8 mouse cellular contexts compared by ENCODE assay signal in the genomic region with DNA sequence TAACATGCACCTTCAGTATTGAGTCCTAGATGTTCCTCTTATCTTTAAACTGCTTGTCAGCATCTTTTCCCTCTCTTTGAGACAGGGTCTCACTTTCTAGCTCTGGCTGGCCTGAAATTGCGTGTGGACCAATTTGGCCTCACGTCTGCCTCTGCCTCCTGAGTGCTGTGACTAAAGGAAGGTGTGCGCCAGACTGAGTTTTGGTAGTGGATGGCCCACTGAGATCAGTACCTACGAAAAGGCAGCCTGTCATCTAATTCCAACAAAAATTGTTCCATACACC. TPM values are rescaled to one million over a fixed set of nuclear protein-coding genes. Genes with fewer than 3 reads are reported as not detected.
DNase-seq lines count a peak whose midpoint lies in the region; ATAC-seq and TF ChIP-seq lines count a peak whose summit lies in the region.

No protein-coding gene starts in this region.

- DNase-seq in kidney, postnatal 0 days (ENCODE audit: low spot score): no peak
- DNase-seq in kidney, postnatal 4 days: no peak
- no peak for DNase-seq in cerebellum, adult 9-11 months
- DNase-seq in thymus, postnatal 0 days (ENCODE audit: low spot score): no peak
- DNase-seq in thymus, postnatal 14 days: no peak

- TF ChIP-seq CTCF in kidney, postnatal 0 days (IDR thresholded peaks at IDR 0.05; ENCODE audit: low read depth): no peak

- ATAC-seq in kidney, postnatal 0 days (replicated peaks; ENCODE audit: low FRiP score, low read depth): no peak
- no peak for ATAC-seq in embryonic facial prominence, embryonic 12.5 days (ENCODE audit: insufficient number of reproducible peaks, insufficient read depth, low FRiP score, low TSS enrichment)
- ATAC-seq in hindbrain, embryonic 16.5 days: no peak
- ATAC-seq in midbrain, embryonic 16.5 days: no peak

- peak overlapping the region; percentile 47; the same call in 1 of the 2 replicates for H3K9ac ChIP-seq in kidney, postnatal 0 days (ENCODE audit: low read depth, low read length)
- peak overlapping the region; percentile 73; the same call in 1 of the 2 replicates for H3K9ac ChIP-seq in embryonic facial prominence, embryonic 12.5 days
- H3K9ac ChIP-seq in hindbrain, embryonic 16.5 days (ENCODE audit: low read depth, low read length): peak overlapping the region; percentile 89
- H3K9ac ChIP-seq in midbrain, embryonic 16.5 days (ENCODE audit: low read depth, low read length): peak overlapping the region; percentile 85

- peak overlapping the region; percentile 83 for H3K4me3 ChIP-seq in kidney, postnatal 0 days (replicated peaks; ENCODE audit: low read depth, low read length)
- peak overlapping the region; percentile 81 for H3K4me3 ChIP-seq in embryonic facial prominence, embryonic 12.5 days
- peak overlapping the region; percentile 98 for H3K4me3 ChIP-seq in hindbrain, embryonic 16.5 days (ENCODE audit: low read length)
- H3K4me3 ChIP-seq in midbrain, embryonic 16.5 days (ENCODE audit: low read depth, low read length): peak overlapping the region; percentile 91

- 69% methylated on average over 4 of the region's 4 CpGs for WGBS in kidney, postnatal 0 days
- 64% methylated on average over 4 of the region's 4 CpGs for WGBS in embryonic facial prominence, embryonic 12.5 days
- 63% methylated on average over 4 of the region's 4 CpGs for WGBS in hindbrain, embryonic 16.5 days
- WGBS in midbrain, embryonic 16.5 days: 71% methylated on average over 4 of the region's 4 CpGs

- peak overlapping the region; percentile 100 for H3K4me2 ChIP-seq in kidney, postnatal 0 days (ENCODE audit: low read length)
- H3K4me2 ChIP-seq in embryonic facial prominence, embryonic 12.5 days (replicated peaks): peak overlapping the region; percentile 91
- H3K4me2 ChIP-seq in hindbrain, embryonic 16.5 days (ENCODE audit: low read length): peak overlapping the region; percentile 93
- peak overlapping the region; percentile 97 for H3K4me2 ChIP-seq in midbrain, embryonic 16.5 days (ENCODE audit: low read length)

- H3K4me1 ChIP-seq in kidney, postnatal 0 days (replicated peaks; ENCODE audit: insufficient read depth, low read length): no peaks in the 10 kb centered on the region
- peaks cover 6% of the 10 kb centered on the region; the same call in 1 of the 2 replicates for H3K4me1 ChIP-seq in embryonic facial prominence, embryonic 12.5 days
- peaks cover 7% of the 10 kb centered on the region for H3K4me1 ChIP-seq in hindbrain, embryonic 16.5 days (ENCODE audit: control insufficient read depth, insufficient read depth, low read depth, low read length)
- peaks cover 9% of the 10 kb centered on the region for H3K4me1 ChIP-seq in midbrain, embryonic 16.5 days (ENCODE audit: control insufficient read depth, insufficient read depth, low read length)

- H3K36me3 ChIP-seq in kidney, postnatal 0 days (ENCODE audit: insufficient read depth, low read length): 0 out of 2 replicates have a peak, but pooled peaks cover 5% of the 10 kb centered on the region
- H3K36me3 ChIP-seq in embryonic facial prominence, embryonic 12.5 days: peaks cover 10% of the 10 kb centered on the region
- peaks cover 2% of the 10 kb centered on the region; the same call in 1 of the 2 replicates for H3K36me3 ChIP-seq in hindbrain, embryonic 16.5 days (ENCODE audit: control insufficient read depth, insufficient read depth, low read length)
- H3K36me3 ChIP-seq in midbrain, embryonic 16.5 days (ENCODE audit: control insufficient read depth, insufficient read depth, low read length): no peaks in the 10 kb centered on the region

- H3K27ac ChIP-seq in kidney, postnatal 0 days: peak overlapping the region; percentile 70
- 0 out of 2 replicates have a peak overlapping the region, but pooled peaks have one; percentile 30 for H3K27ac ChIP-seq in embryonic facial prominence, embryonic 12.5 days
- peak overlapping the region; percentile 48; the same call in 1 of the 2 replicates for H3K27ac ChIP-seq in hindbrain, embryonic 16.5 days (ENCODE audit: low read depth, low read length)
- H3K27ac ChIP-seq in midbrain, embryonic 16.5 days (ENCODE audit: low read length): peak overlapping the region; percentile 80

- no peaks in the 10 kb centered on the region for H3K27me3 ChIP-seq in kidney, postnatal 0 days (ENCODE audit: insufficient read depth, low read length)
- H3K27me3 ChIP-seq in embryonic facial prominence, embryonic 12.5 days: no peaks in the 10 kb centered on the region
- H3K27me3 ChIP-seq in hindbrain, embryonic 16.5 days (replicated peaks; ENCODE audit: control insufficient read depth, insufficient read depth, low read length): no peaks in the 10 kb centered on the region; the same call in 1 of the 2 replicates
- no peaks in the 10 kb centered on the region for H3K27me3 ChIP-seq in midbrain, embryonic 16.5 days (ENCODE audit: control insufficient read depth, insufficient read depth, low read depth, low read length)

- no peaks in the 10 kb centered on the region; the same call in 1 of the 2 replicates for H3K9me3 ChIP-seq in kidney, postnatal 0 days (replicated peaks; ENCODE audit: low read length)
- no peaks in the 10 kb centered on the region for H3K9me3 ChIP-seq in embryonic facial prominence, embryonic 12.5 days
- 0 out of 2 replicates have a peak, but pooled peaks cover 2% of the 10 kb centered on the region for H3K9me3 ChIP-seq in hindbrain, embryonic 16.5 days (ENCODE audit: control insufficient read depth, low read length)
- no peaks in the 10 kb centered on the region for H3K9me3 ChIP-seq in midbrain, embryonic 16.5 days (replicated peaks; ENCODE audit: control insufficient read depth, low read length, poor library complexity, severe bottlenecking)

RNA-seq across cellular contexts. Expression of gene Dpy19l3, which starts 0.6 kb away (rescaled TPM):
- 21.3 and 23.9 TPM in 2 replicates for polyA plus RNA-seq in kidney, postnatal 0 days (2015; fragmentation: Nextera tagmentation; extraction: Ambion mirVana)
- 39.9 and 47.4 TPM in 2 replicates for polyA plus RNA-seq in embryonic facial prominence, embryonic 12.5 days (2016; fragmentation: Nextera tagmentation; extraction: Ambion mirVana)
- polyA plus RNA-seq in hindbrain, embryonic 16.5 days (2015; fragmentation: Nextera tagmentation; extraction: Ambion mirVana): 45.8 and 51.0 TPM in 2 replicates
- polyA plus RNA-seq in midbrain, embryonic 16.5 days (2015; fragmentation: Nextera tagmentation; extraction: Ambion mirVana): 42.4 and 44.6 TPM in 2 replicates
- polyA plus RNA-seq in thymus, postnatal 0 days (2015; fragmentation: Nextera tagmentation; extraction: Ambion mirVana): 36.4 and 46.3 TPM in 2 replicates

RNA-seq across cellular contexts. Expression of gene Zfp507, which starts 48.0 kb away (rescaled TPM):
- polyA plus RNA-seq in kidney, postnatal 0 days (2015; fragmentation: Nextera tagmentation; extraction: Ambion mirVana): 12.2 TPM in 2 replicates
- polyA plus RNA-seq in embryonic facial prominence, embryonic 12.5 days (2016; fragmentation: Nextera tagmentation; extraction: Ambion mirVana): 27.7 and 29.7 TPM in 2 replicates
- polyA plus RNA-seq in hindbrain, embryonic 16.5 days (2015; fragmentation: Nextera tagmentation; extraction: Ambion mirVana): 11.8 and 12.0 TPM in 2 replicates
- polyA plus RNA-seq in midbrain, embryonic 16.5 days (2015; fragmentation: Nextera tagmentation; extraction: Ambion mirVana): 11.3 and 13.5 TPM in 2 replicates
- 11.5 and 11.6 TPM in 2 replicates for polyA plus RNA-seq in thymus, postnatal 0 days (2015; fragmentation: Nextera tagmentation; extraction: Ambion mirVana)

Comparison
In these comparisons a context has a peak if more than half of its experiments do, and no peak if none do; other contexts are left out.
1. H3K27ac ChIP-seq: peak in every context shown above with its lines; median percentile 80 in midbrain, embryonic 16.5 days; 70 in kidney, postnatal 0 days; 48 in hindbrain, embryonic 16.5 days; 30 in embryonic facial prominence, embryonic 12.5 days.